Mouse (Mus musculus) urinary bladder, postnatal 36 days (tissue): ENCODE measurements at regions not wholly inside any gene's neighbourhood (a gene's known extent, or its start where the extent isn't known, plus 50 kb on each side); places are given as distances from the start of the nearest gene placed in this dataset.

ENCODE experiments used
- DNase-seq, 2 experiments: peaks; one replicate each; pipeline ENCODE4 v3.0.0; 2022; ENCODE audit warnings: low spot score in 2 of 2, mixed read lengths in 1 of 2

DNA sequence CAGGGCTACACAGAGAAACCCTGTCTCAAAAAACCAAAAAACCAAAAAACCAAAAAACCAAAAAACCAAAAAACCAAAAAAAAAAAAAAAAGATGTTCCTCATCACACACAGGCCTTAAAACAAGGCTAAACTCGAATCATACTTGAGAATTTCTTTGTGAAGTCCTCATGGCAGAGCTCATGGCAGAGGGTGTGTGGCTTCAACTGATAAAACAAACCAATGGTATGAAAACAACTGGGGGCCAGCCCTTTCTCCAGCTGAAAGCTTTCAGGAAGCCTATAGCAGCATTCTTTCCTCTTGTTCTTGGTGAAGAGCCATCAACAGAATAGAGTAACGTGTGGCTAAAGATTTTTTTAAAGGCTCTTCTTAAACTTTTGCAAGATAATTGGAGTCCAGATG, 369.8 kb upstream of the Adgrl2 start:
- no peak for DNase-seq

DNA sequence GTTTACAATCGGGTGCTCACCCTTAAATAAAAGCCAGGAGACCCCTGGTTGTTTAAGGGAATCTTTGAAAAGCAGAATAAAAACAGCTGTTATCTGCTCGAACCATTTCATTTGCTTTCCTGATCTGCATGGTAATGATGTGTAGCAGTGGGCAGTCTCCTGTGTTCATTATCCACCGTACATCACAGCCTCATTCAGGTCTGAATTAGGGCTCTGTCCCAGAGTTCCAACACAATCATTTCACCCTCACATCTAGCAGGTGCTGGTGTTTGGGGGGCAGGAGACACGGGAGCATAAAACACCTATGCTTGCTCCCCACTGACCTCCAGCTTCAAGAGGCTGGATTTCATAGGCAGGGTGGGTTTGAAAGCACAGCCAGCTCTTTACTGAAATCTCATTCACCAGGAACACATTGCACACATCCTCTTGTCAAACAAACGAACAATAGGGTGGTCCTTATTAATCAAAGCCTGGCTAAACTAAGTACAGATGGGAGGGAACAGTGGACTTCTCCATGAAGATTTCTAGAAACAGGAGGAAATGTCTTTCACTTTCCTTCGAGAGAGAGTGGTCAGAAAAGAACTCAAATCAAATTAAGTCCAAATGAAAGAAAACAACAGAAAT, 368.3 kb upstream of the Adgrl2 start:
- no peak for DNase-seq

DNA sequence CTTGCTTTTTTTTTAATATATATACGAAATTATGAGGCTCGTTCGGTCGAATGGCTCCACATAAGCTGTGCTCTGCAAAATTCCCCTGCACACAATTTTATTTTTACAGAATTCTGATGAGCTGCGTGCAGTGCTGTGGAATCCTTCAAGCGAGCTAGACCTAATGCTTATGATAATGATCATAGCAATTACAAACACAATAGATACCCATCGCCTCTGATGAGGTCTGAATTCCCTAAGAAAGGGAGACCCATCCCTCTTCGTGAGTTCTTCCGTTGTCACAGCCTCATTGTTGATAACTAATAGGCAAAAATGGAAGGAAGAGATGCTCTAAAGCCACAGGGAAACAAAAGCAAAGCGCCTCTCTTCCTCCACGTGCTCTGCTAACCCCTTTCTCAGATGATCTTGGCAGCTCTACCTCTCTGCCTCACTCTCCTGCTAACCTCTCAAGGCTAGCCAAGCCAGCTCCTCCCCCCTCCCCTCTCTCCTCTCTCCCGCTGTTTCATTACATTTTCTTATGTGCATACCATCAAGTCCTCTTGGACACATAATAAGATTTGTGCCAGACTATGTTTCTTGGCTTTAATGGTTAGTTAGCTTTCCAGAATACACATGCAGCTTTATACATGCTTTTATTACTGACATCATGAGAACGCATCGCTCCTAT, 367.7 kb upstream of the Adgrl2 start:
- DNase-seq = no peak

DNA sequence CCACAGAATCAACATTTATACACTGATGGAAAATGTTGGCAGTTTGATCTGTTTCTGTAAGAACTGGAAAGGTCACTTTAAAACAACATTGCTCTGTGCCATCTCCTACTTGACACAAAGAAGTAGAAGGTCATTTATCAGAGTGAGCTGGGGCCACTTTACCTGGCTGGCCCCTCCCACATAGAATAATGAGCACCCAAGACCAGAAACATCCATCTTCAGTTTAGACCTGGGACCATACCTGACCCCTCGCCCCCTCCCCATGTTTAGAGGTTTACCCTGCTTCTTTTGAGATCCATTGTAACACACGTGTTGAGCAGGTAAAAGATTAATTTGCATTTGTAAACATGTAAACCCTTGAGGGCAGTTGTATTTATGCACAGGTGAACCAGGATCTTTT, 366.8 kb upstream of the Adgrl2 start:
- DNase-seq = no peak

DNA sequence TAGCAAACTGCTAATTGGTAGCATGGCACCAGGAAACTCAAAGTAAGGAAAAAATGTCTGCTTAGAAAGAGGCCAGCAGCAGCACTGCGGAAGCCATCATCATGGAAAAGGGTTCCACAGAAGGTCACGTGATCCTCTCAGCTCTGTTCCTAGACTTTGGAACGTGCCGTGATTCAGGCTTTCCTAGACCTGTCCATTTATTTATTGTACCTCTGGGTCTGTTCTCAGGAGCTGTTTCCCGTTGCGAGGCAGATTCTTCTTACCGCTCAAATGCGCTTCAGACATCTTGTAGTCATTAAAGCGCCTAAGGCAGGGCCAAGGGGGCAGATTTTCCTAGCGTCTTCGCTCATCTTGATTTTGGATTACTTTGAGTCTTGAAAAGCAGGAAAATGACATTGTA, 365.0 kb upstream of the Adgrl2 start:
- no peak for DNase-seq

DNA sequence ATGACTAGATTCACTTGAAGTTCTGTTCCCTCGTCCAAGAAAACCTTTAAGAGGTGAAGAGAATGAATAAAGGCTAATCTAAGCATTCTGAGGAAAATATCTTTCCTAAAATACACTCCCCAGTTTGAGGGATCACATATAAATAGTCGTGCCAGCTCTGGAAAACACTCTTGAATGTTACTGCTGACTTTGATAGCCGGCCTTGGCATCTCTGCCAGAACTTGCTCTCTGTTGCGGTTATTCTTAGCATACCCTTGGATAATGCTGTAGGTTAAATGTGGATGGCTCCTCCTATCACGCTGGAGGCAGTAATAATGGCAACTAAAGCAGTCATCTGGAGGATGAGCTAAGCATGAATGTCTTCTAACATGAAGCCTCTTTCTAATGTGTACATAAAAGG, 363.6 kb upstream of the Adgrl2 start:
- no peak for DNase-seq

DNA sequence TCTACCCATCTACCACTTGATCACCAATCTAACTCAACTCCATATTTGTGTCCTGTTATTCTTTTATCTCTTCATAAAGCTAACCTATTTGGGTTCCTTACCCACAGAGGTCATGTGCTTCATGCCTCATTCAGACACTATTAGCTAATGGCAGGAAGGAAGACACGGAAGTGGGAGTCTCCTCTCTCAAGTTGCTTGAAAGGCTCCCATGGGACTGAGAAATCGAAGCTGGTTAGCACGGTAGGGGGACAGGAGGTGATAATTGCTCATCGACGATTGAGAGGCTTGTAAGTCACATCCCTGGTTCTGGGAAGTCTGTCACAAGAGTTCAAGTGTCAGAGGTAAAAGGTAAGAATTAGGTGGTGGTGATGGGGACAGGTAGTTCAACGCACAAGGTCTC, 362.2 kb upstream of the Adgrl2 start:
- DNase-seq = no peak

DNA sequence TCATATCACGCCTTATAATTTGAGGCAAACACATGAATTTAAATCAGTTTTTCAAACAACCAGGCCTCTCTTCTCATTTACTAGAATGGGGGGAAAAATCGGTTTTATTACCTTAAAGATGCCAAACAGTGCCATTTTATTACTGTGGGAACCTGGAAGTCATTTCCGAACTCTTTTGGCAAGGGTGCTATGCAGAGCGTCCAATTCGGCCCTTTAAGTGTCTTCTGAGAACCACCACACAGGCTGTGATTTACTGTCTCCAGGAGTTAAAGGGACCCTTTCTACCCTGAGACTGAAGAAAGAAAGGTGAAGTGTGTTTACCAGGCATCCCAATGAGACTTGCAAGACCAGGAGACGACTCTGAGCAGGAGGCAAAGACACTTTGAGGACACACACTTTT, 359.4 kb upstream of the Adgrl2 start:
- DNase-seq = no peak

DNA sequence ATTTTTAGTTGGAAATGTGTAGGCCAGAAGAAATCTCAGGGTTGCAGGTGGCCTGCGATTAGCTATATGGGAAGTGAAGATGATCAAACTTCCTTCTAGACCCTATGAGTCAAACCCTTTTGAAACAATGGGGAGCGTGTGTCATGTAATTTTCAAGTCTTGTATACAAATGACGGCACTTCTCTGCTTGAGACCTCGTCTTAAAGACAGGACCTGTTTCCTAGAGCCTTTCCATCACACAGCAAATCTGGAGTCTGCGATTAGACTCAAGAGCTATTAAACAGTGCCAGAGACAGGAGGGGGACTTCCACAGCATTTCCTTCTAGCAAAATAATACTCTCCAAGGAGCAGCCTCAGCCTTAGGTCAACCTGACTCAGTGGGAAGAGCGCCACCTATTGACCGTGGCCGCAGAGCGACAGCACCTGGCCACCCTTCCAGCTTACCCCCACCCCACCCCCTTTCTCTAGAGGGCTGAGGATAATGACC, 358.9 kb upstream of the Adgrl2 start:
- peak; percentile 44 to 55 for DNase-seq

DNA sequence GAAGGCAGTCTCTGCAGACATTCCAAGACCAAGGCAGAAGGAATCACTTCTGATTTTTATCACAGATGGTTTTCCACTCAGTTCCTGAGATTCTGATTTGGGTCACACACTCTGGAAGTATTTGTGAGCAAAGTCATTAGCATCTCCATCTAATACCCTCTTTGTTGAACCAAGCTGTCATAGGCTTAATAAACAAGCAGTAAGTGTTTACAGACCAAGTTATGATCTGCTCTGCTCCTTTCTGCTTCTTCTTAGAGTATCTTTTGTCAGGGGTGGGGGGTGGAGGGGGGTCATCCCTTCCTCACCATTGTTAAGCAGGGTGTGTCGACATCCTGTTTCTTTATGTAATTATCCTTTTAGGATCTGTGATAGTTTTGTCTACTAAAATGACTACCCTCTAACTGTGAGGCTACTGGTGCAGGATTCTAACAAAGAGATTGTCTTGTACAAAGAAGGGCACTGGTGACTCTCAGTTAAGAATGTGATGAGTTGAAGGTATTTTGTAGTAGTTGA, 358.2 kb upstream of the Adgrl2 start:
- DNase-seq = no peak

DNA sequence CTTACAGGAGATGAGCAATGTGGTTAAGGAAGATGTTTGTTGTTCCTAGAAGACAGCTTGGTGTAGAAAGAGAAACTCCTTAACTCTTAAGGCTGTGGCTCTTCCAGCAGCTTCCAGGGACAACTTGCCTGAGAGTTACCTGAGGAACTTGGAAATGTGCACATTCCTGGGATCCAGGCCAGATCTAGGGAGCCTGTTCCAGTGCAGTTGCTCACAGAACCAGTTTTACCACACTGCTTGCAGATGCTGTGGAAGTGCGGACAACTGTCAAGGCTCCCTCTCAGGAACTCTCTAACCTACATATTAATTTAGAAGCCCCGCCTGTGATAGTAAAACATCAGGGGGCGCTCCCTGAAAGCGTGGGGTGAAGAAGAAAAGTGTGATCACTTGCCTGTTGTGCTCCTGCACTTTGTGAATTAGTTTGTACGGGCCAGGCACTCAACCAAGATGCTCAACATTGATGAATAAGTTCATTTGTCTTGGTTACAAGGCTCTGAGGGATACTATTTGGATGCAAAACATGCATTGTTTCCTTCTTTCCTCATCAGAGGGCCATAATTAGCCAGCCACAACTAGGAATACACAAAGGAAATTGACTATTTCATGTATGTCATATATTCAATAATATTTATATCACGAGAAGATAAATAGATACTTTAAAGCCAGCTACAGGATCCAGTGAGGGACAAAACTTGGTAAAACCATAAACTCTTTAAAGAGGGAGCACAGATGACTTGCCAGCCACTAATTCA, 357.1 kb upstream of the Adgrl2 start:
- DNase-seq = no peak

DNA sequence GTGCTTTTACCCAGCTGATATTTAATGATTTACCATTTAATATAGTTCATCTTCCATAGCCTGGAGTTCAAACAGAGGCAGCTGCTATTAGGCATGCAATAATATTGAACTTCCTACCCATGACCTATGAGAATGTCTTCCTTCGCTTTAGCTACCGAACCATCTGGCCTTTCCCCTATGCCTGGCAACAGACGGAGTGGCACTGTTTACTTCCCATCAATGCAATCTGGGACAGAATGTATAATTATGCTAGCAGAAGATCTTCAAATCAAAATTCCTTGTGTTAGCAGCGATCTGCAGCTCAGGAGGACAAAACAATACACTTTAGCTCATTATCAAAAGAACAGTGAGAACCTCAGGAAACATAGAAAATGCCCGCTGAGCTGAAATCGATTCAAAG, 352.2 kb upstream of the Adgrl2 start:
- DNase-seq = no peak

DNA sequence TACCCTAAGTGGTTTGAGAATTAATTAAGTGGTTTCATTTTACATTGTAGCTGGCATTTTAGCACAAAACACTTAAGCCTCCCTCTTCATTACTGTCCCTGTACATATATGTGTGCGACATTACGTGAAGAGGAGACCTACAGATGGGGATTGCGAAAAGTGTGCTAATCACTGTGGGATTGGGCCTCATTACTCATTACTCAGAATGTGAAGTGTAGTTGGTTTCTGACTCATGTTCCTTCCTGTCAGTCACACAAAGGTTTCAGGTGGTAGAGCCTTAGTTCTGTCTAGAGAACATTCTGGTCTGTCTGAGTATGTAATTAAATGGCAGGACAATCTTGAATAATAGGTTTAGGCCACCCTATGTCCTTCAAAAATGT, 349.0 kb upstream of the Adgrl2 start:
- no peak for DNase-seq

DNA sequence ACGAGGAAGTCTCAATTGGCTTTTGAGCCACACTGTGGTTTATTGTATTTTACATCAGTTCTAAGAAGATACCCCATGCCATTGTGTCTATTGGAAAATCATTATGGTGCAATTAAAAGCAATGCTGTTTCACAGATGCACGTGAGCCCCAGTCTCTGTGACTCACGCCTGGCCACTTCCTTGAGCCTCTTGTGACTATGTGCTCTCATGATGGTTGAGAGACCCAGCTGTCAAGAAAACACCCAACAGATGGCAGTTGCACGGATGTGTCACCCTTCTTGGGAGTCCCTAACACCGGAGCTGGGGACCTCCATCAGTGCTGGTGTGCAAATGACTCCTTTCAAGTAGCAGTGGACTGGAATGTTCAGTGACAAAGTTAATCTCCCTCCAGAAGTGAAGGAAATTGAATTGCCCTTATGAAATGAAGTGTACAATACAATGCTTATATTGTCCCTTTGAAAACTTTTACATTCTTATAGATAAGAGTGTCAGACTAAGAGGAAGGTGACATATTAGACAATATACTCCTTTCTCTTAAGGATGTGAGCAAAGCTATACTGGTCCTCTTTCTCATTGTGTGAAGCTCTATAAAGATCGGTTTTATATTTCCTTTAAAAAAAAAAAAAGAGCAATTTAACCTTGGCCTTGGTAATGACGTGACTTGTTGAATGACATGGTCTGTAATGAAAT, 348.5 kb upstream of the Adgrl2 start:
- no peak for DNase-seq

DNA sequence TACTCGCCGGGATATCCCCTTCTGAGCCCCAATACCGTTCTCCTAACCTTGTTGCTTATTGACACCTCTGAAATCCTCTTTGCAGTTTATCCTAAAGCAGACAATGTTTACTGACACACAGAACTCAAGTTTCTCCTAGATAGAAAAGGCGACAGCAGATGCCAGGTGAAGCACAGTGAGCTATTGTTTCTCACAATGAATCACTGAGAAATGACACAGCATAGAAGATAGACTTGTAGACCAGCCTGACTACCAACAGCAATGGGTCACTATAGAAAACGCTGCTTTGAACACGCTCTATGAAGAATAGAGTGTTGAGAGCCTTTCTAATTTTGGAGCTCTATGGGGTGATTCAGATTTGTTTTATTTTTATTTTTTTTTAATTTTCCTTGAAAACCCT, 344.9 kb upstream of the Adgrl2 start:
- DNase-seq = no peak

DNA sequence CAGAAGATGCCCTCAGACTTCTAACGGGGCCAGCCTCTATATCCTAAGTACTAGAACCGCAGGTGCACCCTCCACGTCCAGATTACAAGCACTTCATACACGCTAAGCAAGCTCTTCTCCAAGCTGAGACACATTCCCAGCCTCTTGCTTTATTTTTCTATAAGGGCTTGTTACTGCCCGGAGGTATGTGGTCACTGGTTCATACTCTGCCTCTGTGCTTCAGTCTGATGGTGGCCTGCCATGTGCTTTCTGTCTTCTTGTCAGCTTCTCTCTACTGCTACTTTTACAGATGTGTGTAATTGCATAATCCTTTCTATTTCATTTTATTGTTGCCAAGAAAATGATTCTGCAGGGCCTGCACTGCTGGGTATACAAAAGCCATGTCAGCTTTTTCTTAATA, 343.3 kb upstream of the Adgrl2 start:
- no peak for DNase-seq

DNA sequence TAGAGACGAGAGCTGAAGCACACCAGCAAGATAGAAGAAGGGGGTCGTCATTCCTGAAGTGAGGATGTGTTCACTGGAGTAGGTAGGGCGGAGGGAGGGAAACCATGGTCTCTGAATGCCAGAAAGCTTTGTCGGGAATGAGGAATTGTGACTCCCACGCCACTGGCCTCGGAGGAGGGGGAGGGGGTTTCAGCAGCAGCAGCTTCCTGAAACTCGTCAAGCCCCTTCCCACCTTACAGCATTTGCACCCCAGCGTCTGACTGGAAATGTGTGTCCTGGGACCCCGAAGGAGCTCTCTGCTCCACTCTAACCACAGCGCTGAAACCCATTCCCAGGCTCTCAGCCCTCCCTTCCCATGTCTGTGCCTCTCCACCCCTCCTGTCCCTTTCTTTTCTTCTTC, 342.8 kb upstream of the Adgrl2 start:
- no peak for DNase-seq

DNA sequence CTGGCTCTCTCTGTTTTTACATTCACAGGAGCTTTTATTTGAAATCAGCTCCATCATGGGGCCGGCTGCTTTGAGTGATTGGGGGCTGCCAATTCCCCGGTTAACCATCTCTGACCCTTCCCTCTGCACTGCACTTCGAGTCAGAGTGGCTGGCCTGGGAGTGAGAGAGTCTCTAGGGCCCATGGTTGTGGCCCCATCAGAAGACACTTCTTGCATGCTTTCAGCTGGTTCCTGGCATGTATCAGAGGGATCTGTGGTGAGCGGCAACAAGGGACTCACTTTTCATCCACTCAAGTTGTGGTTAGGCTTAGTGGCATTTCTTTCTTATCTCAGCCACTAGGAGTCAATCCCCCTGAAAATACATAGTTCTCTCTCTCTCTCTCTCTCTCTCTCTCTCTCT, 341.8 kb upstream of the Adgrl2 start:
- DNase-seq = no peak

DNA sequence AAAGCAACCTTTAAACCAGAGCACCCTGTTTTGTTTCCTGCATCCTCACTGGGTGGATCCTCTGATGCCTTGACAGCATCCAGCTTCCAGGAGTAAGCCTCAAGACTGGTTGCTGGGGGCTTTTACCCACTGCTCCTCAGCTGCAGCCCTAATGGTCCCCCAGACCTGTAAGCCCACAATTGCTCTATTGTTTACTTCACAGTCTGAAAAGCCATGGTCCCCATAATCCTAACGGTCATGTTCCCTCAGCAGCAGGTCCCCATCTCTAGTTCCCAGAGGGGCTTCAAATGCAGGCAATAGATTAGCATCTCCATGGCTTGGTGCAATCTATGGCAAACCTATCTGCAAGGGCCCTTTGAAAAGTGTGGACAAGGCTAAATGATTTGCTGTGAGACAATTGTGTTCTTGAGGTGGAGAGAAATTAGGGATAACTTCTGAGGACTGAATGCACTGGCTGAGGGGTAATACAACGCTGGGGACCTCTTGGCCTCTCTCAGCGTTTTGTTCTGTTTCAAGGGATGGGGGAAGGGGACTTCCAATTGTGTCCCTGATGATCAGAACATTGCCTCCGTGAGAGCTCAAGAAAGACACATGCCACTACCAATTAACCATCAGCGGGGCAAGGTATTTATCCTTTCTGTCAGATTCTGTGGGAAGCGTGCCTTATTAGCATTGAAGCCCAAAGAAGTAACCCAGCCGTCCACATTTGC, 341.1 kb upstream of the Adgrl2 start:
- no peak for DNase-seq

DNA sequence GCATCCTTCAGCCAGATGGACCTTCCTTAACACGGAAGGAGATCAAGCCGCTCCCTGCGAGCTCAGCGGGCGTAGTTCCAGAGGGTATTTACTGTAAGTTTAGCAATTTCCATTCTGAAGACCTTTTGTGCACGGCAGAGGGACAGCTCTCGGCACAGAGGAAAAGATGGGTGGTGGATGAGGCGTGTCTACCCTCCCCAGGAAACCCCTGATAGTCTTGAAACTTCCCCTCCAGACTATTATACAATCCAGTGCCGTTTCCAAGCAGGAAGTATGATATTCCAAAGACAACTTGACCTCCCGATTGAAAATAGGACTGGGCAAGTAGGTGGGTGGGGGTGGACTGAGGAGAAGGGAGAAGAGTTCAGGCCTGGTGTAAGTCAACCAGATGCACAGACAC, 340.4 kb upstream of the Adgrl2 start:
- no peak for DNase-seq

DNA sequence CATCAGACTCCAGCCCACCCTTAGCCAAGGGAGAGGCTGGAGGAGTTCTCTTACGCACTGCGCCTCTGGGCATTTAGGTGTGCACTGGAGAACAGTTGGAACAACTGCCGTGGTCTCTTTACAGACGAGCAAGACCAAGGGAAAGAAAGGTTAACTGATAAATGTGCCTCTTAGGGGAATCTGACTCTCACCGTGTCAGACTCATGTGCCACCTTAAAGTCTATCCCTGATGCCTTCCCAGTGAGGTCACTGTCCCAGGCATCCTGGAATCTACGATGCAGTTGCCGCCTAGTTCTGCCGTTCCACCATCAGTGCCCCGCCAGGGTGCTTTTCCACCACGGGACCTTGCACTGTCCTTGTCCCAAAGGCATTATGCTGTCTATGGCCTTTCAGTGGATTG, 339.7 kb upstream of the Adgrl2 start:
- no peak for DNase-seq

DNA sequence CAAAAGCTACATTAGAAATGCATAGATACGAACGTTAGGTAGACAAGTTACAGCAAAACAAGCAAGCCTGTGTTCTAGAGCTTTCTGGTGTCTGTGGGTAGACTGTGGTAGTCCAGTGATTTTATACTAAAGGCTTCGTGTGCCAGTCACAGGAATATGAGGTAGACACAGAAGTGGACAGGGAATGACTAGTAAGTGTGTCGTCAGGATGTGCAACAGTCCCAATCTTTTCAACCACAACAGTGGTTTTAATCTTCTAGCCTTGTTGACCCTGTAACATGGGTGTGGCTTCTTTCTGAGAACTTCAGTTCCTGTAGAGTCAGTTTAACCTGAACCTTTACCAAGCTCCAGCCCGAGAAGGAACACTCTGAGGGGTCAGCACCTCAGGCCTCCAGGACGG, 339.3 kb upstream of the Adgrl2 start:
- DNase-seq = no peak
